Mouse (Mus musculus): ENCODE results near the gene Gm4133. TPM values are rescaled to one million over a fixed set of nuclear protein-coding genes. Genes with fewer than 3 reads are reported as not detected.
"Not testable (repeated sequence)": the region's sequence is repeated elsewhere in the genome, so short reads cannot be mapped to it uniquely, and the experiment has no call there.

Gm4133 gene
- polyA plus RNA-seq (2012; rRNA removed), result not detected in 2 replicates

GRCm38 (mm10) chr7:20333965-20334364 is at the start of gene Gm4133:
Gm4133 (minus strand) TSS chr7:20334065.
- not testable (repeated sequence) for DNase-seq (ENCODE audit: low read depth)

DNA sequence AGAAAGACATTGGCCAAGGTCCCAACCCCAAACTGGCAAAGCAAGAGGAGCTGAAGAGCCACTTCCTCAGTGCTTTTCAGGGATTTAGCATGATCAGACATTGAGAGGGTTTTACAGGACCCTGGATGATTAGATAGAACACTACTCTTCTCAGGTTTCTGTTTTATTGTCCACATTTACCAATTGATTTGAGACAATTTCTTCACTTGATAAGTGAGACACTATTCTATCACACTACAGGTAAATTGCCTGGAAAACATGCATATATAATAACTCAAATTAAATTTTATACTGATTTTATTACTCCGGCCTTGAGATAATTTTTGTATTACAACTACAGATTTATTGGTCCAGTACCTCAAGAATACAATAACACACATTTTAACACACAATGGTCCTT is 41.4 kb upstream of the Gm4133 start, which contains the start of gene Gm5728:
Gene Gm5728 (minus strand): TSS at position 101 of the 400 bp plus-strand sequence.
- not testable (repeated sequence) for DNase-seq (ENCODE audit: low read depth)

Other genes starting within 250 kb of the Gm4133 start
- 0.08 TPM in 1 of 2 replicates, not detected in the other for gene Vmn1r91, start 234.4 kb downstream of the Gm4133 start, polyA plus RNA-seq (2012; rRNA removed)
- gene Gm16442, start 211.5 kb downstream of the Gm4133 start, polyA plus RNA-seq (2012; rRNA removed), result not detected in 2 replicates
- gene Vmn1r93, start 195.0 kb downstream of the Gm4133 start, polyA plus RNA-seq (2012; rRNA removed), result not detected in 2 replicates
- gene Vmn1r94, start 165.7 kb downstream of the Gm4133 start, polyA plus RNA-seq (2012; rRNA removed), result not detected in 2 replicates
- not detected in 2 replicates for gene Vmn1r95, start 140.4 kb downstream of the Gm4133 start, polyA plus RNA-seq (2012; rRNA removed)
- not detected in 2 replicates for gene Gm6164, start 128.5 kb downstream of the Gm4133 start, polyA plus RNA-seq (2012; rRNA removed)
- gene Gm4498, start 100.2 kb downstream of the Gm4133 start, polyA plus RNA-seq (2012; rRNA removed), result not detected in 2 replicates
- gene Gm5890, start 71.2 kb downstream of the Gm4133 start, polyA plus RNA-seq (2012; rRNA removed), result not detected in 2 replicates
- gene Gm5728, start 41.3 kb upstream of the Gm4133 start, polyA plus RNA-seq (2012; rRNA removed), result not detected in 2 replicates
- not detected in 2 replicates for gene Vmn1r100, start 83.9 kb upstream of the Gm4133 start, polyA plus RNA-seq (2012; rRNA removed)
- not detected in 2 replicates for gene Vmn1r101, start 108.5 kb upstream of the Gm4133 start, polyA plus RNA-seq (2012; rRNA removed)
- gene Gm10670, start 140.9 kb upstream of the Gm4133 start, polyA plus RNA-seq (2012; rRNA removed), result not detected in 2 replicates
- not detected in 2 replicates for gene Vmn1r103, start 176.5 kb upstream of the Gm4133 start, polyA plus RNA-seq (2012; rRNA removed)
- not detected in 2 replicates for gene Vmn1r104, start 199.8 kb upstream of the Gm4133 start, polyA plus RNA-seq (2012; rRNA removed)
- not detected in 2 replicates for gene Gm5726, start 211.7 kb upstream of the Gm4133 start, polyA plus RNA-seq (2012; rRNA removed)
- gene Gm4141, start 242.2 kb upstream of the Gm4133 start, polyA plus RNA-seq (2012; rRNA removed), result not detected in 2 replicates

Measured in gonadal fat pad, adult 2 months (tissue).